Mouse (Mus musculus): ENCODE measurements at regions not wholly inside any gene's neighbourhood (a gene's known extent, or its start where the extent isn't known, plus 50 kb on each side); places are given as distances from the start of the nearest gene placed in this dataset.

DNA sequence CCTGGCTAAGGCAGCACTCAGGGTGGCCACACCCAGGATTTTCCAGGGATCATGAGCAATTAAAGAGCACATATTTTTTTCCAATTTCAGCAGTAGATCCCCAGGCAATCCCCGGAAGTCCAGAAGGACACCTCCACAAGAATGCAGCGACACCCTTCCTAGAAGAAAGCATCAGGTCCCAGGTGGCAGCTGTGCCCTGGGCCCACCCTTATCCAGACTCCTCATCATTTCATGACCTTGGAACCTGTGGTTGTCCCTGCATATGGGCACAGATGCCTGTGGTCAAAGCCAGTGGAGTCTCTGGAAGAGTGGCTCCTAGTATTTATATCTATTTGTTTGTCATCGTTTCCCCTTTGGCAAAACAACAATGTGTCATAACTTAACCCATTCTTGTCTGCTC is 120.8 kb downstream of the Sox11 start:
- TF ChIP-seq CTCF (IDR thresholded peaks at IDR 0.05; ENCODE audit: extremely low read depth, insufficient read depth, insufficient read length, insufficient replicate concordance) (no peak), POLR2A (IDR thresholded peaks at IDR 0.05; ENCODE audit: low read depth, low read length) (no peak)
